Mouse (Mus musculus) left cerebral cortex, postnatal 4 days (tissue): Measurements from ENCODE around the gene Olfr10. TPM values are rescaled to one million over a fixed set of nuclear protein-coding genes. Genes with fewer than 3 reads are reported as not detected.
A peak's percentile ranks its signal among the peaks of the same experiment; 100 is the strongest.
"Not testable (repeated sequence)": the region's sequence is repeated elsewhere in the genome, so short reads cannot be mapped to it uniquely, and the experiment has no call there.

Experiments used
- DNase-seq: peaks from one replicate; pipeline ENCODE4 v3.0.0-alpha.2; 2022
- intact Hi-C: fragments of 180-260 bp; cut with DNase I; formaldehyde crosslinking; loops from one replicate; pipeline ENCODE4 v1.15.1; 2025
- total RNA-seq, 2 experiments: library from RNA; stranded (reverse); gene quantifications; 2 replicates each; pipeline ENCODE4 v1.2.3; 2021

Gene Olfr10
- total RNA-seq, result not detected

DNA sequence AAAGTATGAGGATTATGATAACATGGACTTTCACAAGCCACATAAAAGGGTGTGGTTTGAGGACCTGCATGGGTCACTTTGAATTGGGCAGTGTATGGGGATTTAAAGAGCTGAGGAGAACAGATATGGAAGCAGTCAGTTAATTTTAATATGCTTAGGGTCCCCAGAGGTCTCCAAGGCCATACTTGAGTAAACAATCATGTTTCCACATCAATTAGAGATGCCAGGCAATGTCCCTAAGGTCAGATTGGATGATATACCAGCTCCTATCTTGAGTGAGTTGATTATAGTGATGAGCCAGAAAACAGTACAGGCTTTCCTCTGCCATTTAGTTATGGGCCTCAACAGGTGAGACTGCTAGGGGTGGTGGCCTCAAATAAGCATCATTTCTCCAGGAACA is at the start of gene Olfr10:
Gene Olfr10, plus strand, starts transcription at position 301 of the 400 bp plus-strand sequence.
- DNase-seq, result no peak
- intact Hi-C loops, result no loop called here

DNA sequence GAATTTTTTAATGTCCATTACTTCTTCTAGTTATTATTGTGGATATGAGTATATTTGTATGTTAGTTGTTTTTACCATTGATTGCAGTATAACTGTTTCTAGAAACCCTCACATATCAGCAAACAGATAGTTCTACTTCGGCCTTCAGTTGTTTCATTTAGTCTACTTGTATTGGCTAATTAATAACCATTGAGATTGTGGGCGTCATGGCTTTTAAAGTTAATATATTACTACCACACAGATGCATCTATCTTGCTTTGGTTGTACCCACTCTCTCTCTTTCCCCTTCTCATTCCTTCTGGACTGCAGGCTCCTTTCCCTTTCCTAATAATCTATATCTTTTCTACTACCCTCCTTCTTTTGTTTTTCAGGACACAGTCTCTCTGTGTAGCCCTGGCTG is 45.2 kb upstream of the Olfr10 start:
- intact Hi-C loops, result no loop called here
- no peak for DNase-seq

DNA sequence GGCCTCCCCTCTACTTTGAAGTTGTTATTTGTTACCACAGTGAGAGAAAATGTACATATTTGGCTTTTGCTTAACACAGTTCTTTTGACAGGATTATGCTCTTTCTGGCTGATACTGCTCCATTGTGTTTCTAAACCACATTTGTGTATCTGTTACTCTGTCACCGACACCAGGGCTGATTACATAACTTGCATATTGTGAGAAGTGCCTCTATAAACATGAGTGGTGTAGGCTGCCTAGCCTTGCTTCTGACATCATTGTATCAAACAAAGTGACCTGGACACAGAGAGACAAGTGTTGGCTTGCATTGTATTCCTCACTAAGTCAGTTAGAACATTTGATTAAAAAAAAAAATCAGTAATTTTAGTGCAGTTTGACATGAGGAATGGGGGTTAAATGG is 44.7 kb upstream of the Olfr10 start:
- intact Hi-C loops, result no loop called here

DNA sequence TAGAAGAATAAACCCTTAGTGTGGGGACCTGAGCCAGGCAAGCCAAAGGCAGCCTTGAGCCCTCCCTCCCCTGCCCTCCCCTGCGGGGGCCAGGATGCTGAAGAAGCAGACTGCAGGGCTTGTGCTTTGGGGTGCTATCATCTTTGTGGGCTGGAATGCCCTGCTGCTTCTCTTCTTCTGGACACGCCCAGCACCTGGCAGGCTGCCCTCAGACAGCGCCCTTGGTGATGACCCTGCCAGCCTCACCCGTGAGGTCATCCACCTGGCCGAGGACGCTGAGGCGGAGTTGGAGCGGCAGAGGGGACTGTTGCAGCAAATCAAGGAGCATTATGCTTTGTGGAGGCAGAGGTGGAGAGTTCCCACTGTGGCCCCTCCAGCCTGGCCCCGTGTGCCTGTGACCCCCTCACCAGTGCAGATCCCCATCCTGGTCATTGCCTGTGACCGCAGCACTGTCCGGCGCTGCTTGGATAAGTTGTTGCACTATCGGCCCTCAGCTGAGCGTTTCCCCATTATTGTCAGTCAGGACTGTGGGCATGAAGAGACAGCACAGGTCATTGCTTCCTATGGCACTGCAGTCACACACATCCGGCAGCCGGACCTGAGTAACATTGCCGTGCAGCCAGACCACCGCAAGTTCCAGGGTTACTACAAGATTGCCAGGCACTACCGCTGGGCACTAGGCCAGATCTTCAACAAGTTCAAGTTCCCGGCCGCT is 43.8 kb upstream of the Olfr10 start:
- DNase-seq, result no peak
- intact Hi-C loops, result no loop called here

More for the DNA sequence above, 44.7 kb upstream of the Olfr10 start:
- no peak for DNase-seq

DNA sequence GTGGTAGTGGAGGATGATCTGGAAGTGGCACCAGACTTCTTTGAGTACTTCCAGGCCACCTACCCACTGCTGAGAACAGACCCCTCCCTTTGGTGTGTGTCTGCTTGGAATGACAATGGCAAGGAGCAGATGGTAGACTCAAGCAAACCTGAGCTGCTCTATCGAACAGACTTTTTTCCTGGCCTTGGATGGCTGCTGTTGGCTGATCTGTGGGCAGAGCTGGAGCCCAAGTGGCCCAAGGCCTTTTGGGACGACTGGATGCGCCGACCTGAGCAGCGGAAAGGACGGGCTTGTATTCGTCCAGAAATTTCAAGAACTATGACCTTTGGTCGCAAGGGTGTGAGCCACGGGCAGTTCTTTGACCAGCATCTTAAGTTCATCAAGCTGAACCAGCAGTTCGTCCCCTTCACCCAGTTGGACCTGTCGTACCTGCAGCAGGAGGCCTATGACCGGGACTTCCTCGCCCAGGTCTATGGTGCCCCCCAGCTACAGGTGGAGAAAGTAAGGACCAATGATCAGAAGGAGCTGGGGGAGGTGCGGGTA is 43.2 kb upstream of the Olfr10 start:
- intact Hi-C loops, result no loop called here

DNA sequence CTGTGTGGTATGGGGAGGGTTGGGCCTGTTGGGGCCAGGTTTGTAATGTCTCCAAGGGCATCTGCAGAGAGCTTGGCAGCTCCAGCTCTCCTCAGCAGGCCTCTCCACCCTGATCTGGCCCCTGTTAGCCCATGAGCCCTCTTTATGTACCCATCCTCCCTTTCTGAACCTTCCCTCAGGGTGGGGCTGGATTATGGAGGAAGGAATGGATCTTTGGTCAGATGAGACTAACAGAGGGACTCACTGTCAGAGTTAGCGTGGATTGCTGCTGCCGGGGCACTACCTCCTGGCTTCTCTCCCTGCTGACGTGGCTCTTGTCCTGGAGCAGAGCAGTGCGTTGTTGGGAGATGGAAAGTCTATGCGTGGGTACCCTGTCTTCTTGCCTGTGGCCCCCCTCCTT is 42.3 kb upstream of the Olfr10 start:
- intact Hi-C loops, result no loop called here
- no peak for DNase-seq

More for the DNA sequence above, 43.2 kb upstream of the Olfr10 start:
- DNase-seq, result no peak

DNA sequence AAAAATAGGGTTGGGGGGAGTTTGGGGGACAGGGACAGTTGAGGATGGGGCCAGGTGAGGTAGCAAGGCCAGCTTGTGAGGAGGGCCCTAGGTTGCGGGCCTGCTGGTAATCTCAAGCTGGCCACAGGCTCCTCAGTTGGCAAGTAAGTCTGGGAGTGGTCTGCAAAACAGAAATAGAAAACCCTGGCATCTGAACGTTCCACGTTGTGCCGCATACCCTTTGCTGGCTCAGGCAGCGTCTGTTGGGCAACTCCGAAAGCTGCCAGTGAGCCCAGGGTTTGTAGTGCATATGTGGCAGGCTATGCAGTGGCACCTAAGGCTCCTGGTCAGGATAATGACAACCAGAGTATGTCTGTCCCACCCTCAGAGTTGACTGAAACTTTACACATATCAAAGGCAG is 41.4 kb upstream of the Olfr10 start:
- intact Hi-C loops, result no loop called here
- no peak for DNase-seq

DNA sequence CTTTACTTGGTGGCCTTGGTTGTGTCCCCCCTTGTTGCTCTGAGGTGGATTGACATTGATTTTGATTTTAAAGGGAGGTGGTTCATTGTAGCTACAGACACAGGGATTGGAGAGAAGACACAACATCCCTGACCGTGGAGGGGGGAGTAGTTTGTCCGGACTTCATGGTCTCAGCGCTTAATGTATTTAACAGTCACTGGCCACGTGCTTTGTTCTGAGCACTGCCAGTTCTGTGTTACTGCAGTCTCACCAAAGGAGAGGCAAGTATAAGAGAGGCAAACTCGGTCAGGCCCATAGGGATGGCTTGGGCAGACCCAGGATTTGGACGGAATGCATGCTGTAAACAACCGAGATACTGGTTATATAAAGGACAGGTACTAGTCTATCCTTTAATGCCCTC is 40.5 kb upstream of the Olfr10 start:
- intact Hi-C loops, result no loop called here
- no peak for DNase-seq

DNA sequence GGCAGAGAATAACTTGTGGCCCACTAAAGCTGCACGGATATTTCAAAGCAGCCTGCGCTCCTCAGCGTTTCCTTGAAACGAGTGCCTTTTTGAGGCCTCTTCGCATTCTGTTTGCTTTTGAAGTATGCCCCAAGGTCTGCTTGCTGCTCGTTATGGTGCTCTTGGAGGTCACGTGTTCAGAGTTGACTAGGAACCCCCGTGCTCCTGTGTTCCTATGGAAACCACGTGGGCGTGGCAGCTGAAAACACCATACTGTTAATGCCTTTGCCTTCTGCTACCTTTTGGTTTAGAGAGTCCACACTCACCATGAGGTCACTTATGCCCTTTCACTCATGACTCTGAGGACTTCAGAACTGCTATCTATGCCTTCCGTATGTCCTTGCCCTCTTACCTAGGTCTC is 39.9 kb upstream of the Olfr10 start:
- no peak for DNase-seq
- intact Hi-C loops, result loop anchor here (5.0 kb wide), 1 partner anchor 392 kb away; the partner anchor contains the start of gene Irgm1

DNA sequence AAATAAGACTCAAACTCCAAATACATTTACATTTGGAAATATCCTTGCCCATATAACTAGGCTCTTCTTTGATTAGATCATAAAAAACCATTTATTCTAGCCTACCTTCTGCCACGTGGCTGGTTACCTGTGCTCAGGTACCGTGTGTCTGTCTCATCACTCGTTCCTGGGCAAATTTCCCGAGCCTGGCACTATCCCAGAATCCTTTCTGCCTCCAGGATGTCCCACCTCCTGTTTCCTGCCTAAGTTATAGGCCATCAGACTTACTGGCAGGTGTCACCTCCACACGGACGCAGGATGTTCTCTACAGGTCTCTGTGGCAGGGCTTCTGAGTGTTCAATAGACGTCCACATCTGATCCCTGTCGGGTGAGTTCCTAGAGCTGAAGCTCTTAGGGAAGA is 39.4 kb upstream of the Olfr10 start:
- DNase-seq, result no peak
- intact Hi-C loops, result loop anchor here (5.0 kb wide), 1 partner anchor 393 kb away; the partner anchor contains the start of gene Irgm1

DNA sequence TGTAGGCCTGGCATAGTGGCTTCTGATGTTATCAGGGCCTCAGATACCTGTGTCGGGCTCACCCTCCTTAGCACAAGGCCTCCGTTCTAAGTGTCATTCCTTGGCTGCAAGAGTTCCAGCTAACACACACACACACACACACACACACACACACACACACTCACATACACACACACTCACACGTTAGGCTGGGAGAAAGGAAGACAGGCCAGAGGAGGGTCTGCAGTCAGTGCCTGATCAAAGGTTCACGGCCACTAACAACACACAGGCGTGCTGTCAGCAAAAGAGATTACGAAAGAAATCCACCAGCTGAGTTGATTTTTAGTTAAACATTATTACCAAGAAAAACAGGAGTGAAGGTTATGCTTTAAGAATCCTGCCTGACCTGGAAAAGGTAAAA is 37.9 kb upstream of the Olfr10 start:
- no peak for DNase-seq
- intact Hi-C loops, result loop anchor here (5.0 kb wide), 1 partner anchor 394 kb away; the partner anchor contains the start of gene Irgm1

DNA sequence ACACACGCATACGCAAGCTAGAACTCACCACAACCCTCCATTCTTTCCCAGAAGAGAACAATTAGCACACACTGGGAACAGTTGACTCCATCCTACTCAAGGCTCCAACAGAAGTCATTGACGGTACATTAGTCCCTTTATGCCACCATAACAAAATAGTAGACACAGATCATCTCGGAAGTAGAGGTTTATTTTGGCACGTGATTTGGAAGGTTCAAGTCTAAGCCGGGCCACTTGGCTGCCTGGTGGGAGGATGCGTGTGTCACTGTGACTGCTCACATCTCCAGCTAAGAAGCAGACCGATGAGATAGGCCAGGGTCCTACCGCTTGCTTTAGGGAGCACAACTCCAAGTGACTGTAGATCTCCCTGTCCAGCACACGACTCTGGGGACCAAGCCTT is 37.2 kb upstream of the Olfr10 start:
- intact Hi-C loops, result loop anchor here (5.0 kb wide), 1 partner anchor 395 kb away; the partner anchor contains the start of gene Irgm1

DNA sequence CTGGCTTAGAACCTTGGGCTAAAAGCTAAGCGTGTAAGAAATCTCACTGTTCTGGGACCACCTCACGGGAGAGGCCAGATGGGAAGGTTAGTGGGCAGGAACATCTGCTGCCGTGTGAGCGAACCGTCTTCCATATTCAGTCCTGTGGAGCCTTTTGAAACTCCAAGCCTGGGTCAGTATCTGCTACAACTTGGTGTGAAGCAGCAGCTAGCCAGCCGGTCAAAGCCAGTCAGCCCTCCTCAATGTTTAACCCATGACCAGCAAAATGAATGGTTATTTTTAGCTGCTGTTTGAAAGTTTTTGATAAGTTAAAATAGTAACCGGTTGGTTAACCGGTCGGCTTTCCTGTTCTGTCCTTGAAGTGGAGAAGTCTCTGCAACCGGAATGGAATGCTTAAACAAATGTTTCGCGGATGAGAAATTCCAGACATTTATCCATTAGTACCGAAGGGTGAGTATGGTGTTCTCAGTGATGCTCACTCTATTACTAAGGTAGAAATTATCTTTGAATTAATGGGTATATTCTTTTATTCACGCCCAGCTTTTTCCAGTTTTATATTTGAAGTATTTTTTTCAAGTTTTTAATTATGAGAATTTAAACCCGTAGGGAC is 36.5 kb upstream of the Olfr10 start:
- DNase-seq, result no peak
- intact Hi-C loops, result loop anchor here (5.0 kb wide), 1 partner anchor 396 kb away; the partner anchor contains the start of gene Irgm1

More for the DNA sequence above, 37.2 kb upstream of the Olfr10 start:
- DNase-seq, result no peak

DNA sequence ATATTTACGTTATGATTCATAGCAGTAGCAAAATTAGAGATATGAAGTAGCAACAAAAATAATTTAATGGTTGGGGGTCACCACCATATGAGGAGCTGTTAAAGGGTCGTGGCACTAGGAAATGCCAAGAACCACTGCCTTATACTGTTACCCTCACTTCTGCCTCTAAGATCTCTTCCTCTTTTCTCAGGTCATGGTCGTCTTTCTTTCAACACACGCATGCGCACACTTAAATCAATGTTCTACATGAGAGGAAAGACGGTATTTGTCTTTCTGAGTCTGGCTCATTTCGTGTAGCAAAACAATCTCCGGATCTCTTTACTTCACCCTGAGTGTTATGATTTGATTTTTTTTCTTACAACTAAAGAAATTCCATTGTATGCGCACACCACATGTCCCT is 34.8 kb upstream of the Olfr10 start:
- no peak for DNase-seq
- intact Hi-C loops, result loop anchor here (5.0 kb wide), 2 partner anchors 82 to 397 kb away; partner anchors contain the start of genes Btnl9 and Irgm1

DNA sequence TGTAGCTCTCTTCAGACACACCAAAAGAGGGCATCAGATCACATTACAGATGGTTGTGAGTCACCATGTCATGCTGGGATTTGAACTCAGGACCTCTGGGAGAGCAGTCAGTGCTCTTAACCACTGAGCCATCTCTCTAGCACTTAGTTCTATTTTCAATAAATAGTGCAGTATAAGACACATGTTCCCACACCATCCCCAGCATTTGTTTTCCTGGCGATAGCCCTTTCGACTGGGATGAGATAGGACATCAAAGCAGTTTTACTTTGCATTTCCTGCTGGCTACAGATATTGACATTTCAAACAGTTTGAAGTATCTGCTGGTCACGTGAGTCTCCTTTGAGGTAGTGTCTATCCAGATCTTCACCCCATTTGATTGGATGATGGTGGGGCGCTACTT is 34.2 kb upstream of the Olfr10 start:
- no peak for DNase-seq
- intact Hi-C loops, result loop anchor here (5.0 kb wide), 1 partner anchor 83 kb away; the partner anchor contains the start of gene Btnl9

DNA sequence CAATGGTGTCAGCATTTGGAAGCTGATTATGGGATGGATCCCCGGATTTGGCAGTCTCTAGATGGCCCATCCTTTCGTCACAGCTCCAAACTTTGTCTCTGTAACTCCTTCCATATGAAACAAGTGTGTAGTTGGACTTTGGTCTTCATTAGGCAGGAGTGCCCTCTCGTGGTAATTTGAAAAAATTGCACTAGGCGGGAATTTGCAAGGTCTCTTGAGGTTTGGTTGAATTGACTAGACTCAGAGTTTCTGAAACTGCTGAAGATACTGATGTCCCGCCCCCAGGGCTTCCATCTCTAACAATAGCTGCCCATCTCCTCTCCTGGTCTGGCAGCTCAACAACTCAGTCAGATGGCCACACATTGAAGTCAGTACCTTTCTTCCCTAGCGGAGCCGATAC is 33.2 kb upstream of the Olfr10 start:
- DNase-seq, result no peak
- intact Hi-C loops, result loop anchor here (5.0 kb wide), 1 partner anchor 84 kb away; the partner anchor contains the start of gene Btnl9

DNA sequence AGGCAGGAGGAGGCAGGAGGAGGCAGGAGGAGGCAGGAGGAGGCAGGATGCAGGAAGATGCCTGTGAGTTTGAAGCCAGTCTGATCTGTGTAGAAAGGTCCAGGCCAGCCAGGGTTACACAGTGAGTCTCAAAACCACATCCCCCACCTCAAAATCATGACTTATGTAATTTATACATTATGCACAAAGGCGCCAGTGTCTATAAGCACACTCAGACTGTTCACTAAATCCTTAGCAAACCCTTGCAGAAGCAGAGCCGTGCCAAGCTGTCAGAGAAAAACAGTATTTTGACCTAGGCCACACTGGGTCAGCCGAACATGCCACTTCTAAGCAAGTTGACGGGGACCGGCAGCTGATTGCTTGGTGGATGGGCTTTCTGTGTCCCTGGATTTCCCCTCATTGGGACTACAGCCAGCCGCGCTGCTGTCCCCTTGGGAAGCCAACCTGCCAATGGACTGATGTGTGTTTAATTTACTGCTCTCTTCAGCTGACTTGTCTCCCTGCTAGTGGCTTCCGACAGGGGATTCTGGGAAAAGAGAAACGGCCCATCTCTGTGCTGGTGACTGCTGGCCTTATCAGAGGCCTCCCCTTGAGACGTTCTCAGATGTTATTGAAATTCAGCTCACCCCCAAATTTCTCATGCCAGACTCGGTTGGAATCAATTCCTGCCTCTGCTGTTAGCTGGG is 30.6 kb upstream of the Olfr10 start:
- peak; percentile 60 for DNase-seq
- intact Hi-C loops, result loop anchor here (5.0 kb wide), 1 partner anchor 87 kb away; the partner anchor contains the start of gene Btnl9

DNA sequence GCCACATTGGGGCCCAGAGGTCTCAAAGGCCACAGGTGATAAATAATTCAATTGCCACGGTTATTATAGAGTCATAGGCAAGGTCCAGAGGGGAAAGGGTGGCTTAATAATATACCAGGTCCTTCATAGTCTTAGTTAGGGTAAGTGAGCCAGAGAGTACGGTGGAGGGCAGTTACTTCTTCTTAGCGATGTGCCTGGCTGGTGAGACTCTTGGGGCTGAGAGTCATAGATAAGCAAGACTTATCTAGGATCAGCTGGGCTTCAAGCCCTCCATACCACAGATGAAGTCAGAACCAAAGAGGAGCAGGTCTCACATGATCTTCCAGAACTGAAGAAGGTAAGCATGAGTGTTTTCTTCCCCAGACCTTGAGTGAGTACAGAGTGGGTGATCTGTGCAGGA is 26.3 kb upstream of the Olfr10 start, which contains the start of gene Olfr1393:
Gene Olfr1393, plus strand, starts transcription at position 83 of the 400 bp plus-strand sequence.
- DNase-seq, result no peak
- intact Hi-C loops, result no loop called here

DNA sequence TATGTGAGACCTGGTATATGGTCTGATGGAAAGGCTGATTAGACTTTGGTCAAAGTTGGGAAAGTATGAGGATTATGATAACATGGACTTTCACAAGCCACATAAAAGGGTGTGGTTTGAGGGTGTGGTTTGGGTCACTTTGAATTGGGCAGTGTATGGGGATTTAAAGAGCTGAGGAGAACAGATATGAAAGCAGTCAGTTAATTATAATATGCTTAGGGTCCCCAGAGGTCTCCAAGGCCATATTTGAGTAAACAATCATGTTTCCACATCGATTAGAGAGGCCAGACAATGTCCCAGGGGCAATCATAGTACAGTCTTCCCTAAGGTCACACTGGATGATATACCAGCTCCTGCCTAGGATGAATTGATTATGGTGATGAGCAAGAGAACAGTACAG is 19.6 kb upstream of the Olfr10 start, which contains the start of gene Olfr1392:
Gene Olfr1392, plus strand, starts transcription at position 301 of the 400 bp plus-strand sequence.
- DNase-seq, intact Hi-C loops: not testable (repeated sequence)

DNA sequence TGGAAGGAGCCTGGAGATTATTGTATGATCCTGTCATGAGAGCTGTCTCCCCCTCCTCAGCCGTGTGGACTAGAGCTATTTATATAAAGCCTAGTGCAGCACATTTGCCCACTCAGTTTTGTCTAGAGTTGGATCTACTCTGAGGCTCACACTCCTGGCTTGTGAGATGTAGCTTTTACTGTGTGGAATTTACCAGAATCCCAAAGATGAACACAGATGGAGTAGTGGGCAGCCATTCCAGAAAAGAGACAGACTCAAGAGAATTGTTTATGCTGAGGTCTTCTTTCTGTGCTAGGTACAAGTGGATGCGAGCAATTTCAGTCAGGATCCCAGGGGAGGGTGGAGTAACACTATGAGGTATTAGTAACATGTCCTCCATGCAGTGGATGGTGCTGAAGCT is 17.3 kb upstream of the Olfr10 start:
- intact Hi-C loops, result no loop called here
- DNase-seq, result no peak

DNA sequence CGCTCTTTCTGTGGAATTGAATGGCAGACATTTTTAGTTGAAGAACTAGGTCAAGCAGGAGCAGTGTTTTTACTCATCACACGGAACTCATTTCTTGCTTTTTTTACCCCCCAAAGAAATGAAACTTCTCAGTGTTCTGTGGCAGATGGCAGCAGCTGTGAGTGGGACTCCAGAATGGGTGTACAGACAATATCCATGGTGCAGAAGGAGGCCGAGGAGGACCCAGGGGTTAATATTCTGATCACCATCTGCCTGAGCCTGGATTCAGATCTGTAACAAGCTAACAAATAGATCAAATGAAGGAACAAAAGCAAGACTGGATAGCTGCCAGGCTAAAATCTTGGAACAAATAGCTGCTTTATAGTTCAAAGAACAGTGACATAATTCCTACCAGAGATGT is 11.8 kb upstream of the Olfr10 start:
- DNase-seq, result no peak
- intact Hi-C loops, result no loop called here
